Mouse (Mus musculus) adrenal gland, adult (tissue): ENCODE measurements at regions not wholly inside any gene's neighbourhood (a gene's known extent, or its start where the extent isn't known, plus 50 kb on each side); places are given as distances from the start of the nearest gene placed in this dataset.

Source experiments
- DNase-seq, 2 experiments: peaks; one replicate each; pipeline ENCODE4 v3.0.0; 2022 to 2023; ENCODE audit warnings: low spot score in 1 of 2; ENCODE audit not compliant: inconsistent age in 2 of 2

GRCm38 (mm10) chr16:47354279-47354678 lies 856.0 kb upstream of the Nectin3 start:
- DNase-seq, result no peak

GRCm38 (mm10) chr16:47394398-47394797 lies 889.1 kb upstream of the Dppa4 start:
- peak in 1 of 2 experiments; percentile 22 for DNase-seq

- DNase-seq, result no peak
Measured at GRCm38 (mm10) chr16:47407067-47407466, 876.5 kb upstream of the Dppa4 start.

- DNase-seq, result no peak
Measured at GRCm38 (mm10) chr16:47418680-47419252, 864.8 kb upstream of the Dppa4 start.

GRCm38 (mm10) chr16:47445083-47445482 lies 838.5 kb upstream of the Dppa4 start:
- DNase-seq, result no peak

GRCm38 (mm10) chr16:47475441-47476081 lies 808.0 kb upstream of the Dppa4 start:
- no peak for DNase-seq

GRCm38 (mm10) chr16:47482071-47482470 lies 801.5 kb upstream of the Dppa4 start:
- peak in 1 of 2 experiments; percentile 49 for DNase-seq

- no peak for DNase-seq
Measured at GRCm38 (mm10) chr16:47488525-47488924, 795.0 kb upstream of the Dppa4 start.

GRCm38 (mm10) chr16:47525857-47526256 lies 757.7 kb upstream of the Dppa4 start:
- DNase-seq, result no peak

GRCm38 (mm10) chr16:47526613-47527012 lies 756.9 kb upstream of the Dppa4 start:
- no peak for DNase-seq

GRCm38 (mm10) chr16:47536524-47536923 lies 747.0 kb upstream of the Dppa4 start:
- DNase-seq, result peak in 1 of 2 experiments; percentile 64

GRCm38 (mm10) chr16:47551101-47551500 lies 732.4 kb upstream of the Dppa4 start:
- no peak for DNase-seq

- no peak for DNase-seq
Measured at GRCm38 (mm10) chr16:47568051-47568450, 715.5 kb upstream of the Dppa4 start.

GRCm38 (mm10) chr16:47599476-47599875 lies 684.1 kb upstream of the Dppa4 start:
- DNase-seq, result no peak
